In genomic region chr5:37290983-37291382, GRCm38 (mm10) we compare ENCODE assay signal across 10 mouse cellular contexts. TPM values are rescaled to one million over a fixed set of nuclear protein-coding genes. Genes with fewer than 3 reads are reported as not detected.
A peak's percentile ranks its signal among the peaks of the same experiment; 100 is the strongest.
DNase-seq lines count a peak whose midpoint lies in the region; ATAC-seq and TF ChIP-seq lines count a peak whose summit lies in the region.
"Had no signal": no experiment of that assay in that cellular context is flagged by ENCODE, and none has a peak within 500 bp of the region (broad histone marks: within the 10 kb centered on the region; RNA-seq: fewer than 3 reads in every experiment).

No protein-coding gene starts in this region.

- TF ChIP-seq POLR2A in liver, adult 2 months (IDR thresholded peaks at IDR 0.05; ENCODE audit: extremely low read depth, insufficient read depth, low read length), result no peak
- no peak for TF ChIP-seq POLR2A in brain, embryonic 14.5 days (IDR thresholded peaks at IDR 0.05; ENCODE audit: borderline replicate concordance, extremely low read depth, insufficient read depth, insufficient read length, poor library complexity, severe bottlenecking)

- no peaks in the 10 kb centered on the region for H3K79me2 ChIP-seq in liver, adult 2 months (ENCODE audit: control insufficient read depth, insufficient read depth, low read length)

- H3K27ac ChIP-seq in liver, adult 2 months (replicated peaks; ENCODE audit: insufficient read depth, low read depth, low read length), result no peak overlapping the region
- H3K27ac ChIP-seq in liver, embryonic 12.5 days, result no peak overlapping the region
- H3K27ac ChIP-seq in neural tube, embryonic 11.5 days (ENCODE audit: low read depth, low read length), result no peak overlapping the region
- H3K27ac ChIP-seq: liver, embryonic 13.5 days had no signal

- TF ChIP-seq CTCF in liver, adult 2 months (IDR thresholded peaks at IDR 0.05; ENCODE audit: low read depth, low read length), result peak; percentile 46
- TF ChIP-seq CTCF in G1E (IDR thresholded peaks at IDR 0.05; ENCODE audit: low read depth, low read length), result peak; percentile 23; the same call in 1 of the 2 replicates
- peak; percentile 81 for TF ChIP-seq CTCF in brain, embryonic 14.5 days (IDR thresholded peaks at IDR 0.05; ENCODE audit: borderline replicate concordance, extremely low read depth, insufficient read depth, insufficient read length)

- no peaks in the 10 kb centered on the region for H3K27me3 ChIP-seq in liver, adult 2 months (ENCODE audit: control insufficient read depth, insufficient read depth, low read length)
- no peaks in the 10 kb centered on the region for H3K27me3 ChIP-seq in liver, embryonic 12.5 days (replicated peaks)
- H3K27me3 ChIP-seq in G1E (ENCODE audit: insufficient read depth, low read length), result no peaks in the 10 kb centered on the region
- no peaks in the 10 kb centered on the region for H3K27me3 ChIP-seq in neural tube, embryonic 11.5 days (ENCODE audit: control insufficient read depth, insufficient read depth, low read length)
- H3K27me3 ChIP-seq: liver, embryonic 13.5 days had no signal

- H3K9ac ChIP-seq in liver, adult 2 months (ENCODE audit: low read depth, low read length), result no peak overlapping the region
- no peak overlapping the region for H3K9ac ChIP-seq in liver, embryonic 12.5 days
- H3K9ac ChIP-seq in neural tube, embryonic 11.5 days (ENCODE audit: low read length), result no peak overlapping the region
- H3K9ac ChIP-seq: liver, embryonic 13.5 days had no signal

- DNase-seq in liver, adult 2 months (ENCODE audit: extremely low read depth, low read depth, low spot score), result no peak
- DNase-seq in G1E (ENCODE audit: low spot score), result no peak
- no peak for DNase-seq in brain, embryonic 14.5 days (ENCODE audit: low read depth)
- DNase-seq in neural tube, embryonic 11.5 days (ENCODE audit: low spot score), result peak; percentile 36
- no peak for DNase-seq in ovary, postnatal 14 days (ENCODE audit: low spot score)
- DNase-seq in spleen, adult 12 weeks (ENCODE audit: low spot score), result no peak
- DNase-seq: heart, postnatal 10 days; liver, embryonic 13.5 days had no signal

- H3K9me3 ChIP-seq in liver, embryonic 12.5 days (replicated peaks), result no peaks in the 10 kb centered on the region
- H3K9me3 ChIP-seq in G1E (replicated peaks), result peaks cover 44% of the 10 kb centered on the region
- H3K9me3 ChIP-seq in neural tube, embryonic 11.5 days (ENCODE audit: control insufficient read depth, low read length), result no peaks in the 10 kb centered on the region
- H3K9me3 ChIP-seq: liver, embryonic 13.5 days had no signal

- 58% methylated on average over 9 of the region's 9 CpGs for WGBS in liver, adult 2 months
- 43% methylated on average over 9 of the region's 9 CpGs for WGBS in liver, embryonic 12.5 days (ENCODE audit: insufficient replicate concordance)
- 70% methylated on average over 9 of the region's 9 CpGs for WGBS in neural tube, embryonic 11.5 days

- H3K36me3 ChIP-seq in liver, adult 2 months (ENCODE audit: control insufficient read depth, insufficient read depth, low read length), result no peaks in the 10 kb centered on the region
- no peaks in the 10 kb centered on the region for H3K36me3 ChIP-seq in liver, embryonic 12.5 days
- no peaks in the 10 kb centered on the region for H3K36me3 ChIP-seq in G1E (replicated peaks)
- no peaks in the 10 kb centered on the region; the same call in none of the 2 replicates for H3K36me3 ChIP-seq in neural tube, embryonic 11.5 days (ENCODE audit: control insufficient read depth, insufficient read depth, low read length)
- H3K36me3 ChIP-seq: liver, embryonic 13.5 days had no signal

- no peaks in the 10 kb centered on the region for H3K4me1 ChIP-seq in liver, adult 2 months (ENCODE audit: control insufficient read depth, insufficient read depth, low read length)
- no peaks in the 10 kb centered on the region for H3K4me1 ChIP-seq in liver, embryonic 12.5 days
- H3K4me1 ChIP-seq in G1E (ENCODE audit: insufficient read depth, low read depth, low read length), result no peaks in the 10 kb centered on the region
- no peaks in the 10 kb centered on the region for H3K4me1 ChIP-seq in neural tube, embryonic 11.5 days (ENCODE audit: control insufficient read depth, insufficient read depth, low read length)
- H3K4me1 ChIP-seq: liver, embryonic 13.5 days had no signal

- ATAC-seq in liver, embryonic 12.5 days, result no peak
- no peak for ATAC-seq in G1E (ENCODE audit: extremely low read depth, insufficient number of reproducible peaks, low FRiP score, poor library complexity, severe bottlenecking)
- no peak for ATAC-seq in neural tube, embryonic 11.5 days (ENCODE audit: insufficient read depth, low FRiP score, low TSS enrichment)

- H3K4me2 ChIP-seq in liver, embryonic 12.5 days, result no peak overlapping the region
- H3K4me2 ChIP-seq in neural tube, embryonic 11.5 days (ENCODE audit: low read depth), result no peak overlapping the region
- H3K4me2 ChIP-seq: liver, embryonic 13.5 days had no signal

- H3K4me3 ChIP-seq in liver, adult 2 months (ENCODE audit: insufficient read depth, low read depth, low read length), result no peak overlapping the region
- no peak overlapping the region for H3K4me3 ChIP-seq in liver, embryonic 12.5 days
- H3K4me3 ChIP-seq in G1E (ENCODE audit: low read depth, low read length), result no peak overlapping the region
- H3K4me3 ChIP-seq in neural tube, embryonic 11.5 days (ENCODE audit: low read depth, low read length), result no peak overlapping the region
- H3K4me3 ChIP-seq: liver, embryonic 13.5 days had no signal

RNA-seq across cellular contexts. Expression of gene Evc, which starts 45.7 kb away (rescaled TPM):
- total RNA-seq in liver, adult 2 months (2014; rRNA removed), result 4.2 and 5.6 TPM in 2 replicates
- 2.3 and 5.9 TPM in 2 replicates for polyA plus RNA-seq in liver, adult 2 months (2012; rRNA removed)
- 2.9 and 4.3 TPM in 2 replicates for polyA plus RNA-seq in liver, embryonic 12.5 days (2016; fragmentation: Nextera tagmentation; extraction: Ambion mirVana)
- not detected in 2 replicates for total RNA-seq in G1E (2014; fragmentation: Nextera tagmentation)
- total RNA-seq in G1E (2017), result not detected in 2 replicates
- polyA plus RNA-seq in G1E (2012), result not detected in 2 replicates
- 12.4 and 16.2 TPM in 2 replicates for polyA plus RNA-seq in brain, embryonic 14.5 days (2012; rRNA removed)
- 12.9 and 13.6 TPM in 2 replicates for polyA plus RNA-seq in neural tube, embryonic 11.5 days (2014; fragmentation: Nextera tagmentation; extraction: Ambion mirVana)
- total RNA-seq: common myeloid progenitor, adult 5-6 weeks had no signal

RNA-seq across cellular contexts. Expression of gene Evc2, which starts 47.3 kb away (rescaled TPM):
- 1.7 and 2.1 TPM in 2 replicates for total RNA-seq in liver, adult 2 months (2014; rRNA removed)
- 1.3 and 5.1 TPM in 2 replicates for polyA plus RNA-seq in liver, adult 2 months (2012; rRNA removed)
- 5.1 and 5.8 TPM in 2 replicates for polyA plus RNA-seq in liver, embryonic 12.5 days (2016; fragmentation: Nextera tagmentation; extraction: Ambion mirVana)
- total RNA-seq in G1E (2014; fragmentation: Nextera tagmentation) (not detected in 2 replicates), G1E (2017) (0.05 TPM in 1 of 2 replicates, not detected in the other)
- not detected in 2 replicates for polyA plus RNA-seq in G1E (2012)
- polyA plus RNA-seq in brain, embryonic 14.5 days (2012; rRNA removed), result 8.8 and 13.5 TPM in 2 replicates
- 13.2 and 13.5 TPM in 2 replicates for polyA plus RNA-seq in neural tube, embryonic 11.5 days (2014; fragmentation: Nextera tagmentation; extraction: Ambion mirVana)

RNA-seq across cellular contexts. Expression of gene Crmp1, which starts 49.2 kb away (rescaled TPM):
- not detected in 2 replicates for total RNA-seq in liver, adult 2 months (2014; rRNA removed)
- polyA plus RNA-seq in liver, adult 2 months (2012; rRNA removed), result 0.02 TPM in 1 of 2 replicates, not detected in the other
- 2.4 and 2.7 TPM in 2 replicates for polyA plus RNA-seq in liver, embryonic 12.5 days (2016; fragmentation: Nextera tagmentation; extraction: Ambion mirVana)
- total RNA-seq in G1E (2014; fragmentation: Nextera tagmentation) (not detected in 2 replicates), G1E (2017) (0.12 TPM in 1 of 2 replicates, not detected in the other)
- polyA plus RNA-seq in G1E (2012), result not detected in 2 replicates
- 866 and 1,134 TPM in 2 replicates for polyA plus RNA-seq in brain, embryonic 14.5 days (2012; rRNA removed)
- 472 and 565 TPM in 2 replicates for polyA plus RNA-seq in neural tube, embryonic 11.5 days (2014; fragmentation: Nextera tagmentation; extraction: Ambion mirVana)
- total RNA-seq: common myeloid progenitor, adult 5-6 weeks had no signal

Comparison
In these comparisons a context has a peak if more than half of its experiments do, and no peak if none do; other contexts are left out.
1. CTCF ChIP-seq: peak in every context shown above with its lines; median percentile 81 in brain, embryonic 14.5 days; 46 in liver, adult 2 months; 23 in G1E.
2. RNA of gene Crmp1, which starts 49.2 kb away (polyA plus RNA-seq): 866 to 1,134 TPM in brain, embryonic 14.5 days and 472 to 565 TPM in neural tube, embryonic 11.5 days; 2.4 to 2.7 TPM in liver, embryonic 12.5 days, not detected in G1E and 0.02 TPM in liver, adult 2 months; every median in the first group is over 100 times any median in the second.